In genomic region chr16:10447781-10448180, GRCm38 (mm10) we compare ENCODE assay signal across 10 mouse cellular contexts. TPM values are rescaled to one million over a fixed set of nuclear protein-coding genes. Genes with fewer than 3 reads are reported as not detected.
DNase-seq lines count a peak whose midpoint lies in the region; ATAC-seq and TF ChIP-seq lines count a peak whose summit lies in the region.
"Had no signal": no experiment of that assay in that cellular context is flagged by ENCODE, and none has a peak within 500 bp of the region (broad histone marks: within the 10 kb centered on the region; RNA-seq: fewer than 3 reads in every experiment).

No protein-coding gene starts in this region.

- no peaks in the 10 kb centered on the region for H3K9me3 ChIP-seq in liver, embryonic 12.5 days (replicated peaks)
- no peaks in the 10 kb centered on the region for H3K9me3 ChIP-seq in liver, postnatal 0 days (ENCODE audit: low read length)
- H3K9me3 ChIP-seq in forebrain, embryonic 11.5 days (ENCODE audit: control insufficient read depth, low read length): no peaks in the 10 kb centered on the region
- H3K9me3 ChIP-seq in intestine, postnatal 0 days (ENCODE audit: control insufficient read depth): no peaks in the 10 kb centered on the region
- H3K9me3 ChIP-seq: liver, embryonic 15.5 days had no signal

- intact Hi-C loops in left cerebral cortex, postnatal 25 days (cut with DNase I): no loop called here

- no peaks in the 10 kb centered on the region for H3K4me1 ChIP-seq in liver, embryonic 12.5 days
- peaks cover 25% of the 10 kb centered on the region for H3K4me1 ChIP-seq in liver, postnatal 0 days (ENCODE audit: insufficient read depth)
- H3K4me1 ChIP-seq in forebrain, embryonic 11.5 days (replicated peaks; ENCODE audit: control insufficient read depth, insufficient read depth, low read length): peaks cover 3% of the 10 kb centered on the region; the same call in 1 of the 2 replicates
- H3K4me1 ChIP-seq in intestine, postnatal 0 days (replicated peaks; ENCODE audit: control insufficient read depth, insufficient read depth, low read length): peaks cover 3% of the 10 kb centered on the region; the same call in 1 of the 2 replicates
- H3K4me1 ChIP-seq in olfactory bulb, adult 2 months (ENCODE audit: control insufficient read depth, insufficient read depth, low read length): peaks cover 16% of the 10 kb centered on the region

- H3K36me3 ChIP-seq in liver, embryonic 12.5 days: no peaks in the 10 kb centered on the region
- H3K36me3 ChIP-seq in liver, postnatal 0 days (replicated peaks; ENCODE audit: insufficient read depth, low read length): no peaks in the 10 kb centered on the region
- no peaks in the 10 kb centered on the region for H3K36me3 ChIP-seq in forebrain, embryonic 11.5 days (ENCODE audit: control insufficient read depth, insufficient read depth, low read length)
- no peaks in the 10 kb centered on the region for H3K36me3 ChIP-seq in intestine, postnatal 0 days (ENCODE audit: control insufficient read depth, insufficient read depth)
- H3K36me3 ChIP-seq: liver, embryonic 15.5 days had no signal

- TF ChIP-seq CTCF in liver, postnatal 0 days (IDR thresholded peaks at IDR 0.05; ENCODE audit: low read depth): no peak
- TF ChIP-seq CTCF in intestine, postnatal 0 days (IDR thresholded peaks at IDR 0.05; ENCODE audit: low read depth): no peak
- TF ChIP-seq CTCF in olfactory bulb, adult 2 months (IDR thresholded peaks at IDR 0.05; ENCODE audit: insufficient read depth, low read depth, low read length): no peak

- no peak for TF ChIP-seq EP300 in liver, postnatal 0 days (IDR thresholded peaks at IDR 0.05; ENCODE audit: low read depth)

- TF ChIP-seq POLR2A in olfactory bulb, adult 2 months (IDR thresholded peaks at IDR 0.05; ENCODE audit: insufficient read depth, low read depth, low read length): no peak

- H3K9ac ChIP-seq in liver, embryonic 12.5 days: no peak overlapping the region
- no peak overlapping the region for H3K9ac ChIP-seq in liver, postnatal 0 days (replicated peaks)
- peak overlapping the region; percentile 71 for H3K9ac ChIP-seq in forebrain, embryonic 11.5 days (ENCODE audit: low read length)
- H3K9ac ChIP-seq in intestine, postnatal 0 days (ENCODE audit: low read depth, low read length): no peak overlapping the region
- H3K9ac ChIP-seq: liver, embryonic 15.5 days had no signal

- 28% methylated on average over 2 of the region's 2 CpGs for WGBS in liver, embryonic 12.5 days (ENCODE audit: insufficient replicate concordance)
- WGBS in liver, postnatal 0 days (ENCODE audit: insufficient replicate concordance): 30% methylated on average over 2 of the region's 2 CpGs
- WGBS in forebrain, embryonic 11.5 days: 50% methylated on average over 2 of the region's 2 CpGs
- 72% methylated on average over 2 of the region's 2 CpGs for WGBS in intestine, postnatal 0 days
- WGBS in olfactory bulb, adult 2 months: 68% methylated on average over 2 of the region's 2 CpGs

- H3K27me3 ChIP-seq in liver, embryonic 12.5 days (replicated peaks): no peaks in the 10 kb centered on the region
- no peaks in the 10 kb centered on the region for H3K27me3 ChIP-seq in liver, postnatal 0 days (ENCODE audit: insufficient read depth, low read length)
- H3K27me3 ChIP-seq in forebrain, embryonic 11.5 days (ENCODE audit: control insufficient read depth, insufficient read depth, low read length): no peaks in the 10 kb centered on the region
- no peaks in the 10 kb centered on the region for H3K27me3 ChIP-seq in intestine, postnatal 0 days (replicated peaks; ENCODE audit: control insufficient read depth, insufficient read depth, low read length)
- H3K27me3 ChIP-seq: liver, embryonic 15.5 days had no signal

- DNase-seq in liver, postnatal 0 days: no peak
- DNase-seq in forebrain, embryonic 11.5 days (ENCODE audit: low spot score): peak; percentile 47
- DNase-seq in left cerebral cortex, postnatal 25 days (ENCODE audit: low spot score in 2 of 2): no peak
- DNase-seq in frontal cortex, postnatal 36 days (ENCODE audit: low spot score in 2 of 2): no peak
- DNase-seq in frontal cortex, postnatal 14 days (ENCODE audit: low spot score in 2 of 2): no peak

- ATAC-seq in liver, embryonic 12.5 days: no peak; the same call in 1 of the 2 replicates
- ATAC-seq in liver, postnatal 0 days: no peak
- ATAC-seq in forebrain, embryonic 11.5 days (replicated peaks; ENCODE audit: low FRiP score): peak; percentile 24; the same call in 1 of the 2 replicates
- no peak for ATAC-seq in intestine, postnatal 0 days

- H3K4me3 ChIP-seq in liver, embryonic 12.5 days: no peak overlapping the region
- H3K4me3 ChIP-seq in liver, postnatal 0 days (ENCODE audit: low read depth, low read length): no peak overlapping the region
- peak overlapping the region; percentile 45 for H3K4me3 ChIP-seq in forebrain, embryonic 11.5 days (ENCODE audit: low read depth, low read length)
- H3K4me3 ChIP-seq in intestine, postnatal 0 days (ENCODE audit: low read depth, low read length): peak overlapping the region; percentile 17; the same call in 1 of the 2 replicates
- H3K4me3 ChIP-seq in olfactory bulb, adult 2 months (ENCODE audit: insufficient read depth, low read depth, low read length): peak overlapping the region; percentile 59
- H3K4me3 ChIP-seq: liver, embryonic 15.5 days had no signal

- H3K4me2 ChIP-seq in liver, embryonic 12.5 days: peak overlapping the region; percentile 41
- H3K4me2 ChIP-seq in liver, postnatal 0 days (ENCODE audit: low read depth, low read length): no peak overlapping the region
- H3K4me2 ChIP-seq in forebrain, embryonic 11.5 days (ENCODE audit: low read depth, low read length, severe bottlenecking): peak overlapping the region; percentile 76
- H3K4me2 ChIP-seq in intestine, postnatal 0 days (replicated peaks; ENCODE audit: low read depth): peak overlapping the region; percentile 52; the same call in 1 of the 2 replicates
- H3K4me2 ChIP-seq: liver, embryonic 15.5 days had no signal

- no peak overlapping the region for H3K27ac ChIP-seq in liver, embryonic 12.5 days
- no peak overlapping the region for H3K27ac ChIP-seq in liver, postnatal 0 days (ENCODE audit: low read depth)
- H3K27ac ChIP-seq in forebrain, embryonic 11.5 days (ENCODE audit: low read depth, low read length): no peak overlapping the region
- no peak overlapping the region for H3K27ac ChIP-seq in intestine, postnatal 0 days (ENCODE audit: low read depth, low read length)
- peak overlapping the region; percentile 32 for H3K27ac ChIP-seq in olfactory bulb, adult 2 months (ENCODE audit: insufficient read depth, low read depth, low read length)

RNA-seq across cellular contexts. Expression of gene Tvp23a, which starts 0.6 kb away (rescaled TPM):
- 1.7 and 1.8 TPM in 2 replicates for polyA plus RNA-seq in liver, embryonic 12.5 days (2016; fragmentation: Nextera tagmentation; extraction: Ambion mirVana)
- polyA plus RNA-seq in liver, postnatal 0 days (2015; fragmentation: Nextera tagmentation; extraction: Ambion mirVana): 0.20 and 0.21 TPM in 2 replicates
- 22.8 and 23.8 TPM in 2 replicates for polyA plus RNA-seq in forebrain, embryonic 11.5 days (2014; fragmentation: Nextera tagmentation; extraction: Ambion mirVana)
- 1.7 and 1.9 TPM in 2 replicates for polyA plus RNA-seq in intestine, postnatal 0 days (2015; fragmentation: Nextera tagmentation; extraction: Ambion mirVana)
- polyA plus RNA-seq in olfactory bulb, adult 2 months (2012; ENCODE audit: insufficient read depth, insufficient read length, low replicate concordance, missing spikeins): not detected in 2 replicates
- total RNA-seq in left cerebral cortex, postnatal 25 days (2021): 10 to 100 TPM; 31.7 to 32.9 TPM

RNA-seq across cellular contexts. Expression of gene Ciita, which starts 32.1 kb away (rescaled TPM):
- 0.13 TPM in 1 of 2 replicates, not detected in the other for polyA plus RNA-seq in liver, embryonic 12.5 days (2016; fragmentation: Nextera tagmentation; extraction: Ambion mirVana)
- 0.21 and 0.31 TPM in 2 replicates for polyA plus RNA-seq in liver, postnatal 0 days (2015; fragmentation: Nextera tagmentation; extraction: Ambion mirVana)
- polyA plus RNA-seq in forebrain, embryonic 11.5 days (2014; fragmentation: Nextera tagmentation; extraction: Ambion mirVana): 0.35 and 0.63 TPM in 2 replicates
- 0.42 and 0.64 TPM in 2 replicates for polyA plus RNA-seq in intestine, postnatal 0 days (2015; fragmentation: Nextera tagmentation; extraction: Ambion mirVana)
- not detected in 2 replicates for polyA plus RNA-seq in olfactory bulb, adult 2 months (2012; ENCODE audit: insufficient read depth, insufficient read length, low replicate concordance, missing spikeins)
- under 1 TPM; 0.07 to 0.23 TPM for total RNA-seq in left cerebral cortex, postnatal 25 days (2021)

RNA-seq across cellular contexts. Expression of gene Nubp1, which starts 36.0 kb away (rescaled TPM):
- 49.4 and 52.0 TPM in 2 replicates for polyA plus RNA-seq in liver, embryonic 12.5 days (2016; fragmentation: Nextera tagmentation; extraction: Ambion mirVana)
- polyA plus RNA-seq in liver, postnatal 0 days (2015; fragmentation: Nextera tagmentation; extraction: Ambion mirVana): 24.3 and 25.8 TPM in 2 replicates
- polyA plus RNA-seq in forebrain, embryonic 11.5 days (2014; fragmentation: Nextera tagmentation; extraction: Ambion mirVana): 69.1 and 71.3 TPM in 2 replicates
- polyA plus RNA-seq in intestine, postnatal 0 days (2015; fragmentation: Nextera tagmentation; extraction: Ambion mirVana): 29.6 and 32.4 TPM in 2 replicates
- not detected in 2 replicates for polyA plus RNA-seq in olfactory bulb, adult 2 months (2012; ENCODE audit: insufficient read depth, insufficient read length, low replicate concordance, missing spikeins)
- 10 to 100 TPM; 16.4 to 21.1 TPM for total RNA-seq in left cerebral cortex, postnatal 25 days (2021)

RNA-seq across cellular contexts. Expression of gene Tekt5, which starts 52.5 kb away (rescaled TPM):
- 0.08 TPM in 1 of 2 replicates, not detected in the other for polyA plus RNA-seq in liver, embryonic 12.5 days (2016; fragmentation: Nextera tagmentation; extraction: Ambion mirVana)
- 0.07 TPM in 1 of 2 replicates, not detected in the other for polyA plus RNA-seq in liver, postnatal 0 days (2015; fragmentation: Nextera tagmentation; extraction: Ambion mirVana)
- polyA plus RNA-seq in forebrain, embryonic 11.5 days (2014; fragmentation: Nextera tagmentation; extraction: Ambion mirVana): 0.15 TPM in 1 of 2 replicates, not detected in the other
- polyA plus RNA-seq in intestine, postnatal 0 days (2015; fragmentation: Nextera tagmentation; extraction: Ambion mirVana): 0.26 TPM in 1 of 2 replicates, not detected in the other
- polyA plus RNA-seq in olfactory bulb, adult 2 months (2012; ENCODE audit: insufficient read depth, insufficient read length, low replicate concordance, missing spikeins): not detected in 2 replicates
- total RNA-seq in left cerebral cortex, postnatal 25 days (2021): 1 to 10 TPM; 6.5 to 8.6 TPM
- total RNA-seq: adrenal gland, postnatal 14 days had no signal

Comparison
In these comparisons a context has a peak if more than half of its experiments do, and no peak if none do; other contexts are left out.
1. H3K4me3 ChIP-seq: peak in forebrain, embryonic 11.5 days (single experiment), intestine, postnatal 0 days (single experiment) and olfactory bulb, adult 2 months (single experiment); none in liver, embryonic 12.5 days (single experiment) and liver, postnatal 0 days (single experiment).